Mouse (Mus musculus) CH12.LX (cell line): Measurements from ENCODE around the gene Gcm2.

ENCODE experiments used
- CTCF ChIP-seq, 2 experiments: IDR thresholded peaks in 1 of 2; conservative IDR thresholded peaks in 1 of 2; 2 replicates each; pipeline ENCODE4 v1.5.1; 2011 to 2012; ENCODE audit warnings: low read depth in 2 of 2, low read length in 2 of 2, improper control_type of control experiment in 1 of 2, inconsistent platforms in 1 of 2, mild to moderate bottlenecking in 1 of 2, moderate library complexity in 1 of 2
- EP300 ChIP-seq: IDR thresholded peaks from 2 replicates; pipeline ENCODE4 v1.6.1; 2011; ENCODE audit warnings: low read length, improper control_type of control experiment
- MAFK ChIP-seq: IDR thresholded peaks from 2 replicates; pipeline ENCODE4 v1.6.1; 2011; ENCODE audit warnings: low read length, improper control_type of control experiment; ENCODE audit not compliant: insufficient replicate concordance
- MEF2A ChIP-seq: IDR thresholded peaks from 2 replicates; pipeline ENCODE4 v1.6.1; 2014; ENCODE audit warnings: low read depth, mild to moderate bottlenecking, inconsistent platforms, low read length, improper control_type of control experiment, borderline replicate concordance
- MXI1 ChIP-seq: IDR thresholded peaks from 2 replicates; pipeline ENCODE4 v1.6.1; 2011; ENCODE audit warnings: mild to moderate bottlenecking, low read depth, low read length, improper control_type of control experiment
- POLR2A ChIP-seq: IDR thresholded peaks from 2 replicates; pipeline ENCODE4 v1.6.1; 2011; ENCODE audit warnings: low read depth, mild to moderate bottlenecking, improper control_type of control experiment, low read length
- UBTF ChIP-seq: IDR thresholded peaks from 2 replicates; pipeline ENCODE4 v1.6.1; 2012; ENCODE audit warnings: low read depth, mild to moderate bottlenecking, inconsistent platforms, low read length, improper control_type of control experiment, moderate library complexity
- USF1 ChIP-seq: IDR thresholded peaks from 2 replicates; pipeline ENCODE4 v1.6.1; 2014; ENCODE audit warnings: low read depth, mild to moderate bottlenecking, inconsistent platforms, low read length, improper control_type of control experiment

DNA sequence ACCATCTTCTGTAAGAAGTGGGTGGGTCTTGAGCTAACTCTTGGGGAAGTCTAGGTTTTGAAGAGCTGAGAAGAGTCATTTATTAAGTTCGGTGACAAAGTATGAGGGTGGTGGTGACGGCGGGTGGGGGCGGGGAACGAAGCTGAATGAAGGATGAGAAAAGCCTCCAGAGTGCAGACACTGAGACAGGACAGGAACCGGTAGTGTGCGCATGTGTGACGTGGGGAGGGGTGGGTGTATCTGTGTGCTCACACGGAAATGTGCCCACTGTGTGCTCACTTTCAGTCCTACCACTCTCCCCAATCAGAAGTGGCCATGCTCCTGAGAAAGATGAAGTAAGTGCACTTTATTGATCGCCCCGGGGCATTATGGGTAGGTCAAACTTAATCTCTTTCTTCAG, 42.3 kb upstream of the Gcm2 start:
- TF ChIP-seq EP300 (no peak), UBTF (no peak), MAFK (no peak), CTCF (conservative IDR thresholded peaks at IDR 0.05 in 1 of 2, IDR thresholded peaks at IDR 0.05 in 1 of 2; ENCODE audit: low read depth in 2 of 2, low read length in 2 of 2) (no peak), MEF2A (no peak), POLR2A (no peak), USF1 (no peak), MXI1 (no peak)
